Mouse (Mus musculus): ENCODE measurements around the gene Siah1b. TPM values are rescaled to one million over a fixed set of nuclear protein-coding genes. Genes with fewer than 3 reads are reported as not detected.
A peak's percentile ranks its signal among the peaks of the same experiment; 100 is the strongest.

The Siah1b gene
- total and polyA plus RNA-seq, 2 experiments from 2014 or later: 10.5 to 14.2 TPM

GRCm38 (mm10) chrX:164088582-164088981 lies 12.3 kb upstream of the Siah1b start, which contains the start of gene Cltrn:
Gene Cltrn (plus strand): TSS chrX:164088830.
- H3K27me3 ChIP-seq (ENCODE audit: control insufficient read depth, insufficient read depth, low read length): no peaks in the 10 kb centered on the region
- H3K27ac ChIP-seq (ENCODE audit: low read depth): no peak within 1 kb of the TSS
- no peak within 1 kb of the TSS for H3K9ac ChIP-seq (replicated peaks; ENCODE audit: low read depth, low read length)
- H3K36me3 ChIP-seq (replicated peaks; ENCODE audit: control insufficient read depth, insufficient read depth, low read length): no peaks in the 10 kb centered on the region
- no peaks in the 10 kb centered on the region for H3K9me3 ChIP-seq (replicated peaks; ENCODE audit: control insufficient read depth, low read length)
- WGBS: 61% methylated on average over 4 of the region's 4 CpGs
- H3K4me3 ChIP-seq (ENCODE audit: low read depth, low read length): no peak within 1 kb of the TSS
- no peak for ATAC-seq (ENCODE audit: insufficient read depth, low read depth)
- H3K4me1 ChIP-seq (ENCODE audit: control insufficient read depth, insufficient read depth): no peaks in the 10 kb centered on the region
- no peak for DNase-seq (ENCODE audit: low spot score)
- no peak for TF ChIP-seq CTCF (IDR thresholded peaks at IDR 0.05; ENCODE audit: low read depth)
- no peak for TF ChIP-seq EP300 (IDR thresholded peaks at IDR 0.05; ENCODE audit: low read depth)
- H3K4me2 ChIP-seq (ENCODE audit: low read depth, low read length): no peak within 1 kb of the TSS

GRCm38 (mm10) chrX:164082030-164082429 lies 5.7 kb upstream of the Siah1b start:
- no peak for TF ChIP-seq EP300 (IDR thresholded peaks at IDR 0.05; ENCODE audit: low read depth)
- no peak for TF ChIP-seq CTCF (IDR thresholded peaks at IDR 0.05; ENCODE audit: low read depth)
- no peak overlapping the region for H3K27ac ChIP-seq (ENCODE audit: low read depth)
- no peak overlapping the region for H3K4me3 ChIP-seq (ENCODE audit: low read depth, low read length)
- no peaks in the 10 kb centered on the region for H3K9me3 ChIP-seq (replicated peaks; ENCODE audit: control insufficient read depth, low read length)
- ATAC-seq (ENCODE audit: insufficient read depth, low read depth) (no peak), DNase-seq (ENCODE audit: low spot score) (no peak)
- no peak overlapping the region for H3K9ac ChIP-seq (replicated peaks; ENCODE audit: low read depth, low read length)
- no peaks in the 10 kb centered on the region for H3K36me3 ChIP-seq (replicated peaks; ENCODE audit: control insufficient read depth, insufficient read depth, low read length)
- WGBS: 82% methylated on average over 9 of the region's 9 CpGs
- H3K4me2 ChIP-seq (ENCODE audit: low read depth, low read length): no peak overlapping the region
- H3K4me1 ChIP-seq (ENCODE audit: control insufficient read depth, insufficient read depth): no peaks in the 10 kb centered on the region
- H3K27me3 ChIP-seq (ENCODE audit: control insufficient read depth, insufficient read depth, low read length): no peaks in the 10 kb centered on the region

GRCm38 (mm10) chrX:164068968-164069367 lies 7.3 kb downstream of the Siah1b start:
- Histone ChIP-seq H3K4me1 (ENCODE audit: control insufficient read depth, insufficient read depth) (no peaks in the 10 kb centered on the region), H3K27me3 (ENCODE audit: control insufficient read depth, insufficient read depth, low read length) (no peaks in the 10 kb centered on the region), H3K9ac (replicated peaks; ENCODE audit: low read depth, low read length) (no peak overlapping the region), H3K36me3 (replicated peaks; ENCODE audit: control insufficient read depth, insufficient read depth, low read length) (no peaks in the 10 kb centered on the region), H3K9me3 (replicated peaks; ENCODE audit: control insufficient read depth, low read length) (no peaks in the 10 kb centered on the region), H3K4me2 (ENCODE audit: low read depth, low read length) (no peak overlapping the region), H3K27ac (ENCODE audit: low read depth) (no peak overlapping the region), H3K4me3 (ENCODE audit: low read depth, low read length) (no peak overlapping the region)
- 82% methylated on average over 4 of the region's 4 CpGs for WGBS
- ATAC-seq (ENCODE audit: insufficient read depth, low read depth): no peak
- TF ChIP-seq CTCF (IDR thresholded peaks at IDR 0.05; ENCODE audit: low read depth): no peak
- no peak for TF ChIP-seq EP300 (IDR thresholded peaks at IDR 0.05; ENCODE audit: low read depth)
- DNase-seq (ENCODE audit: low spot score): no peak

- TF ChIP-seq CTCF (IDR thresholded peaks at IDR 0.05; ENCODE audit: low read depth): peak; percentile 78
- TF ChIP-seq EP300 (IDR thresholded peaks at IDR 0.05; ENCODE audit: low read depth): no peak
- Histone ChIP-seq H3K4me2 (ENCODE audit: low read depth, low read length) (no peak overlapping the region), H3K9me3 (replicated peaks; ENCODE audit: control insufficient read depth, low read length) (no peaks in the 10 kb centered on the region), H3K27me3 (ENCODE audit: control insufficient read depth, insufficient read depth, low read length) (no peaks in the 10 kb centered on the region), H3K4me1 (ENCODE audit: control insufficient read depth, insufficient read depth) (no peaks in the 10 kb centered on the region), H3K4me3 (ENCODE audit: low read depth, low read length) (no peak overlapping the region), H3K9ac (replicated peaks; ENCODE audit: low read depth, low read length) (no peak overlapping the region), H3K36me3 (replicated peaks; ENCODE audit: control insufficient read depth, insufficient read depth, low read length) (no peaks in the 10 kb centered on the region), H3K27ac (ENCODE audit: low read depth) (no peak overlapping the region)
- ATAC-seq (ENCODE audit: insufficient read depth, low read depth): peak; percentile 63
- WGBS: 8% methylated on average over 2 of the region's 2 CpGs
- DNase-seq (ENCODE audit: low spot score): peak; percentile 76
These were observed 10.1 kb downstream of the Siah1b start for GRCm38 (mm10) chrX:164066185-164066584.

GRCm38 (mm10) chrX:164059070-164059469 lies 17.2 kb downstream of the Siah1b start:
- Histone ChIP-seq H3K36me3 (replicated peaks; ENCODE audit: control insufficient read depth, insufficient read depth, low read length) (no peaks in the 10 kb centered on the region), H3K4me3 (ENCODE audit: low read depth, low read length) (no peak overlapping the region), H3K4me1 (ENCODE audit: control insufficient read depth, insufficient read depth) (no peaks in the 10 kb centered on the region), H3K4me2 (ENCODE audit: low read depth, low read length) (no peak overlapping the region), H3K9me3 (replicated peaks; ENCODE audit: control insufficient read depth, low read length) (no peaks in the 10 kb centered on the region), H3K27ac (ENCODE audit: low read depth) (no peak overlapping the region), H3K9ac (replicated peaks; ENCODE audit: low read depth, low read length) (no peak overlapping the region), H3K27me3 (ENCODE audit: control insufficient read depth, insufficient read depth, low read length) (no peaks in the 10 kb centered on the region)
- ATAC-seq (ENCODE audit: insufficient read depth, low read depth) (no peak), DNase-seq (ENCODE audit: low spot score) (no peak)
- WGBS: 61% methylated on average over 4 of the region's 4 CpGs
- TF ChIP-seq CTCF (IDR thresholded peaks at IDR 0.05; ENCODE audit: low read depth) (no peak), EP300 (IDR thresholded peaks at IDR 0.05; ENCODE audit: low read depth) (no peak)

GRCm38 (mm10) chrX:164058523-164058922 lies 17.8 kb downstream of the Siah1b start:
- no peak for DNase-seq (ENCODE audit: low spot score)
- H3K27ac ChIP-seq (ENCODE audit: low read depth): no peak overlapping the region
- ATAC-seq (ENCODE audit: insufficient read depth, low read depth): no peak
- 48% methylated on average over 3 of the region's 3 CpGs for WGBS
- TF ChIP-seq EP300 (IDR thresholded peaks at IDR 0.05; ENCODE audit: low read depth): no peak
- TF ChIP-seq CTCF (IDR thresholded peaks at IDR 0.05; ENCODE audit: low read depth): no peak
- H3K36me3 ChIP-seq (replicated peaks; ENCODE audit: control insufficient read depth, insufficient read depth, low read length): no peaks in the 10 kb centered on the region
- H3K9me3 ChIP-seq (replicated peaks; ENCODE audit: control insufficient read depth, low read length): no peaks in the 10 kb centered on the region
- H3K27me3 ChIP-seq (ENCODE audit: control insufficient read depth, insufficient read depth, low read length): no peaks in the 10 kb centered on the region
- no peak overlapping the region for H3K4me2 ChIP-seq (ENCODE audit: low read depth, low read length)
- H3K4me1 ChIP-seq (ENCODE audit: control insufficient read depth, insufficient read depth): no peaks in the 10 kb centered on the region
- no peak overlapping the region for H3K4me3 ChIP-seq (ENCODE audit: low read depth, low read length)
- no peak overlapping the region for H3K9ac ChIP-seq (replicated peaks; ENCODE audit: low read depth, low read length)

All from heart, postnatal 0 days (tissue).